Mouse (Mus musculus): ENCODE measurements around the gene A530032D15Rik. TPM values are rescaled to one million over a fixed set of nuclear protein-coding genes. Genes with fewer than 3 reads are reported as not detected.

Gene A530032D15Rik
- 0.51 TPM for polyA plus RNA-seq (2017; shearing (Covaris generic))

GRCm38 (mm10) chr1:85109753-85110152 is at the start of gene A530032D15Rik:
A530032D15Rik (minus strand) TSS chr1:85109853.

GRCm38 (mm10) chr1:85099864-85100263 is 9.8 kb downstream of the A530032D15Rik start, which contains the start of gene Gm10553:
Gm10553 (plus strand) TSS chr1:85100164.

Other genes with a start within 250 kb of the A530032D15Rik start
- not detected for gene Slc16a14, start 174.7 kb downstream of the A530032D15Rik start, polyA plus RNA-seq (2017; shearing (Covaris generic))
- not detected for gene Gm10553, start 9.7 kb downstream of the A530032D15Rik start, polyA plus RNA-seq (2017; shearing (Covaris generic))
- 14.4 TPM for gene C130026I21Rik, start 160.7 kb upstream of the A530032D15Rik start, polyA plus RNA-seq (2017; shearing (Covaris generic))

Data from inflammation-experienced regulatory T-cells, adult 16 weeks (primary cell).